Mouse (Mus musculus): ENCODE data around the gene Hilpda.
A peak's percentile ranks its signal among the peaks of the same experiment; 100 is the strongest.

Hilpda gene

DNA sequence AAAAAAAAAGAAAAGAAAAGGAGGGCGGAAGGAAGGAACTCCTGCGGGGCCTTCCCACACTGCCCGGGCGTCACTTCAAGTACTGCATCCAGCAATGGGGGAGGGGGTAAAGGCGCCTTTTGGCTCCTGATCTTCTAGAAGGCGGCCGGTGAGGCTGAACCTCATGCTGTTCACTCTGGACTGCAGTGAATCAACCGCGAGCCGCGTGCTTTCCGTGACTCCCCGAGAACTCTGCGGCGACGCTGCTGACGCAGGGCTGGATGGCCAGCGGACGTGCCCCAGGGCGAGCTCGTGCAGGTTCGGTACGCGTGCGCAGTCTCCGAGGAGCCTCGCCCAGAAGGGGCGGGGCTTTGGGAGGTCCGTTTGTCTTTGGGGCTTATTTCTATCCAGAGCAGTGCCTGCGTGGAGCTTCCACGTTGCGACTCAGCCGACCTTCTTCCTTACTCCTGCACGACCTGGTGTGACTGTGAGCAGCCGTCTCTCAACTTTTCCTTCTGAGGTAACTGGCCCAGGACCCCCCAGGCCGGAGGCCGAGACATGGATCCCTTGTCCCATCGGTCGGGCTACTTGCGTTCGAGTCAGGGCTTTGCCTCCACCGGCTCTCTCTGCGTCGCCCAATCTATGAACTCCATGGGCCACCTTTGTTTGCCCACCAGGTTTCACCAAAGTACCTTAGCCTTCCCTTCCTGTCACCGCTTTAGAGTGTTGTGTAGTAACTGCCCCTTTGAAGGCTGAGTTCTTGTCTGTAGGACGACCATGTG lies at the start of gene Hilpda:
Gene Hilpda, plus strand, starts transcription at position 177 of the 761 bp plus-strand sequence.
- peaks cover 31% of the 10 kb centered on the region for H3K4me1 ChIP-seq (replicated peaks; ENCODE audit: low read depth, low read length)
- peaks cover 11% of the 10 kb centered on the region for H3K27me3 ChIP-seq (ENCODE audit: insufficient read depth, low read length)
- no peak for TF ChIP-seq POU5F1 (IDR thresholded peaks at IDR 0.05; ENCODE audit: borderline replicate concordance, low read length)
- TF ChIP-seq NANOG (IDR thresholded peaks at IDR 0.05; ENCODE audit: borderline replicate concordance, low read length): no peak
- peak within 1 kb of the TSS; percentile 87 for H3K4me3 ChIP-seq (replicated peaks; ENCODE audit: low read length)
- H3K36me3 ChIP-seq (ENCODE audit: insufficient read depth, low read length): peaks cover 26% of the 10 kb centered on the region
- no peaks in the 10 kb centered on the region for H3K9me3 ChIP-seq (ENCODE audit: low read length)

DNA sequence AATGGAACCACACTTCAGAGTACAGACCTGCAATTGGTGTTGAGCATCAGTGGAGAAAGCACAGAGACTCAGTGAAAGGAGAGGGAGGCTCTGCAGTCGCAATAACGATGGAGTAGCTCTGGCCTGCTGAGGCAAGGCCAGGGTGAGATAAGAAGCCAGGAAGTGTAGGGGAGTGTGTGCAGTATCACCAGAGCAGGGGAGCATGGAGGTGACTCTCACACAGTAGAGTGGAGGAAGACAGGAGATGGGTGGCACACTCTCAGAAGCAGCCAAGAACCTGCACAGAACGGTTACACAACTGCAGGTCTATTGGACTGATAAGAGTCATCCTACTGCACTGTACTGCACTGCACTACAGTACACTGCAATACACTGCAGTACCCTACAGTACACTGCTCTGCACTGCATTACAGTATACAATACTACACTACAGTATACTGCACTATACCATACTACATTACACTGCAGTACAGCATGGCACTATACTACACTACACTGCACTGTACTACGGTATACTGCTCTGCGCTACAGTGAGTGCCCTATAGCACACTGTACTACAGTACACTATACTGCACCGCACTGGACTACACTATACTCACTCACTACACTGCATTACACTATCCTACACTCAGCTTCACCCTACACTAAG lies 42.9 kb upstream of the Hilpda start:
- TF ChIP-seq CTCF (conservative IDR thresholded peaks at IDR 0.05; ENCODE audit: low read length) (no peak), NANOG (IDR thresholded peaks at IDR 0.05; ENCODE audit: borderline replicate concordance, low read length) (no peak), POU5F1 (IDR thresholded peaks at IDR 0.05; ENCODE audit: borderline replicate concordance, low read length) (no peak)
- H3K4me3 ChIP-seq (replicated peaks; ENCODE audit: low read length): no peak overlapping the region
- peaks cover 8% of the 10 kb centered on the region for H3K4me1 ChIP-seq (replicated peaks; ENCODE audit: low read depth, low read length)
- H3K27me3 ChIP-seq (ENCODE audit: insufficient read depth, low read length): peaks cover 20% of the 10 kb centered on the region
- H3K9me3 ChIP-seq (ENCODE audit: low read length): no peaks in the 10 kb centered on the region; the same call in 1 of the 2 replicates
- no peaks in the 10 kb centered on the region for H3K36me3 ChIP-seq (ENCODE audit: insufficient read depth, low read length)

DNA sequence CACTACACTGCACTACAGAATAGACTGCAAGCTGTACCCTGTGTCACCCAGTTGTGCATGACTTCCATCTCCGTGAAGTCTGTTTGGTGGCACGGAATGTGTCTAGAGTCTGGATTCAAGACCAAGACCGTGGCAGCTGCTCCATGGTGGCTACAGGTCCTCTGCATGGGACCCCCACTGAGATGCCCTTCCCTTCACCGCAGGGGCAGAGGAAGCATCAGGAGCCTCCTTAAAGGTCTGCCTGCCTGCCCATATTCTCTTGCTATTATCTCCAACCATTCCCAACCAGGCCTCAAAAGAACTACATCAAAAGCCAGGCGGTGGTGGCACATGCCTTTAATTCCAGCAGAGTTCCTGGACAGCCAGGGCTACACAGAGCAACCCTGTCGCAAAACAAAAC lies 41.9 kb upstream of the Hilpda start:
- H3K36me3 ChIP-seq (ENCODE audit: insufficient read depth, low read length): no peaks in the 10 kb centered on the region
- peaks cover 8% of the 10 kb centered on the region for H3K4me1 ChIP-seq (replicated peaks; ENCODE audit: low read depth, low read length)
- H3K27me3 ChIP-seq (ENCODE audit: insufficient read depth, low read length): peaks cover 23% of the 10 kb centered on the region
- H3K4me3 ChIP-seq (replicated peaks; ENCODE audit: low read length): no peak overlapping the region
- TF ChIP-seq POU5F1 (IDR thresholded peaks at IDR 0.05; ENCODE audit: borderline replicate concordance, low read length) (no peak), NANOG (IDR thresholded peaks at IDR 0.05; ENCODE audit: borderline replicate concordance, low read length) (no peak), CTCF (conservative IDR thresholded peaks at IDR 0.05; ENCODE audit: low read length) (no peak)
- H3K9me3 ChIP-seq (ENCODE audit: low read length): no peaks in the 10 kb centered on the region; the same call in 1 of the 2 replicates

DNA sequence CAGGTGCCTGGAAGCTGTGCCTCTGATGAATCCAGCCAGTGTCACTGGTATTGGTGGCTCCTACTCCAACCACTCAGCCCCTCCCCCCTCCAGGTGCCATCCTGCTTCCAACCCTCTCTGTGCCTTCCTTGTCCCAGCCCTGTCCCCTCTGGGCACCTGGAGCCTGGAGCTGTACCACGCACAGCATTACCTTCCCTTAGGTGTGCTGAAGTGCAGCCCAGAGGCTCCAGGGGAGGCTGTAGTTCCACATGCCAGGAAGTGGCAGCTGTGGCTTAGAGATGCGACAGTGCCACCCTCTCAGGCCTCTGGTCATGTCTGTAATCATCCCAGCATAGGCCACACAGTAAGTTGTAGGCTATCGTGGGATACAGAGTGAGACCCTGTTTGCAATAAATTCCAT lies 40.5 kb upstream of the Hilpda start:
- no peaks in the 10 kb centered on the region for H3K36me3 ChIP-seq (ENCODE audit: insufficient read depth, low read length)

DNA sequence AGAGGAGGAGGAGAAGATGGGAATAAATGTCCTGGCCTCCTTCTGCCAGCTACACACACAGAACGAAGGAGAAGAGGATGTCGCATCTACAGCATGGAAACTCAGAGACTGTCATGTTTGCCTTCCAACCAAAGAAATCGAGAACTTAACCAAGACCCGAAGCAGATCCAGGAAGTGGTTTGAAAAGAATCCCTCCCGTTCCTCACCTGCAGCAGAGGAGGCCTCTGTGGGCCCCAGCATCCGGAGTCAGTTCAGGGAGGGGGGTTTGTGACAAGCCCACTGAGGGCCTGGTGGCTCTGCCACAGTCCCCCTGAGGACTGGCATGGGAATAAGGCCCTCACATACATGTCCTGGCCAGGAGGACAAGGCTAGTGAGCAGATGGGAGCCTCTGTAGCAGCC lies 40.0 kb upstream of the Hilpda start:
- Histone ChIP-seq H3K9me3 (ENCODE audit: low read length) (peaks cover 4% of the 10 kb centered on the region), H3K4me1 (replicated peaks; ENCODE audit: low read depth, low read length) (peaks cover 8% of the 10 kb centered on the region), H3K27me3 (ENCODE audit: insufficient read depth, low read length) (peaks cover 20% of the 10 kb centered on the region), H3K36me3 (ENCODE audit: insufficient read depth, low read length) (no peaks in the 10 kb centered on the region), H3K4me3 (replicated peaks; ENCODE audit: low read length) (no peak overlapping the region)
- TF ChIP-seq CTCF (conservative IDR thresholded peaks at IDR 0.05; ENCODE audit: low read length) (no peak), NANOG (IDR thresholded peaks at IDR 0.05; ENCODE audit: borderline replicate concordance, low read length) (no peak), POU5F1 (IDR thresholded peaks at IDR 0.05; ENCODE audit: borderline replicate concordance, low read length) (no peak)

More for the DNA sequence above, 40.5 kb upstream of the Hilpda start:
- Histone ChIP-seq H3K4me1 (replicated peaks; ENCODE audit: low read depth, low read length) (peaks cover 8% of the 10 kb centered on the region), H3K9me3 (ENCODE audit: low read length) (no peaks in the 10 kb centered on the region; the same call in 1 of the 2 replicates), H3K4me3 (replicated peaks; ENCODE audit: low read length) (no peak overlapping the region), H3K27me3 (ENCODE audit: insufficient read depth, low read length) (peaks cover 20% of the 10 kb centered on the region)
- no peak for TF ChIP-seq POU5F1 (IDR thresholded peaks at IDR 0.05; ENCODE audit: borderline replicate concordance, low read length)
- TF ChIP-seq NANOG (IDR thresholded peaks at IDR 0.05; ENCODE audit: borderline replicate concordance, low read length): no peak
- no peak for TF ChIP-seq CTCF (conservative IDR thresholded peaks at IDR 0.05; ENCODE audit: low read length)

DNA sequence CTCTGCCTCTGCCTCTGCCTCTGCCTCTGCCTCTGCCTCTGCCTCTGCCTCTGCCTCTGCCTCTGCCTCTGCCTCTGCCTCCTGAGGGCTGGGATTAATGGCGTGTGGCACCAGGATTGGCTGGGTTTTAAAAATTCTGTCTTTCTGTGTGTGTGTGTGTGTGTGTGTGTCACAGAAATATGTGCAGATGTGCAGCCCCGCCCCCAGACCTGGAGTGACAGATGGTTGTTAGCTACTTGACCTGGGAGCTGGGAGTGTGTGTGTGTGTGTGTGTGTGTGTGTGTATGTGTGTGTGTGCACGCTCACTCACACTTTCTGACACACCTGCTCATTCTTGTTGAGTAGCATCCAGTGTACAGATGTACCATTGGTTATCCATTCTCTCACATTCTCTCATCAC lies 38.6 kb upstream of the Hilpda start:
- no peak for TF ChIP-seq NANOG (IDR thresholded peaks at IDR 0.05; ENCODE audit: borderline replicate concordance, low read length)
- no peak for TF ChIP-seq CTCF (conservative IDR thresholded peaks at IDR 0.05; ENCODE audit: low read length)
- TF ChIP-seq POU5F1 (IDR thresholded peaks at IDR 0.05; ENCODE audit: borderline replicate concordance, low read length): no peak
- Histone ChIP-seq H3K4me3 (replicated peaks; ENCODE audit: low read length) (no peak overlapping the region), H3K27me3 (ENCODE audit: insufficient read depth, low read length) (peaks cover 15% of the 10 kb centered on the region), H3K4me1 (replicated peaks; ENCODE audit: low read depth, low read length) (peaks cover 8% of the 10 kb centered on the region), H3K36me3 (ENCODE audit: insufficient read depth, low read length) (no peaks in the 10 kb centered on the region), H3K9me3 (ENCODE audit: low read length) (peaks cover 6% of the 10 kb centered on the region)

DNA sequence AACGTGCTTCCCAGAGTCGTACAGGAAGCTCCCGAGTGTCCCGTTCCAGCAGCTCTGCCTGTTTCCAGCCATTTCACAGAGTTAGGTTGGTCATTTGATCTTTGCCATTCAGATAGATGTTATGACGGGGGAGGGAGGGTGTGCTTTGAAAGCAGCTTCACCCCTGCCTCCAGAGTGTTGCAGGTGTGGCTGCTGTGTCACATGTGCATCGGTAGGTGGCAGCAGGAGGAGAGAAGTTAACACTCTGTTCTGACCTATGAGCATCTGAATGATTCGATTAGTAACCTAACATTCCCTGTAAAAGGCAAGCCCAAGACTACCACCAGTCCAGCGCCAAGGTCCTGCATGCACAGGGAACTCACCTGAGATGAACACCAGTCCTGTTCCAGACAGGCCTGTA lies 38.0 kb upstream of the Hilpda start:
- H3K4me1 ChIP-seq (replicated peaks; ENCODE audit: low read depth, low read length): peaks cover 8% of the 10 kb centered on the region
- TF ChIP-seq POU5F1 (IDR thresholded peaks at IDR 0.05; ENCODE audit: borderline replicate concordance, low read length) (no peak), NANOG (IDR thresholded peaks at IDR 0.05; ENCODE audit: borderline replicate concordance, low read length) (no peak), CTCF (conservative IDR thresholded peaks at IDR 0.05; ENCODE audit: low read length) (peak; percentile 61)
- H3K4me3 ChIP-seq (replicated peaks; ENCODE audit: low read length): no peak overlapping the region
- H3K27me3 ChIP-seq (ENCODE audit: insufficient read depth, low read length): peaks cover 10% of the 10 kb centered on the region
- H3K36me3 ChIP-seq (ENCODE audit: insufficient read depth, low read length): no peaks in the 10 kb centered on the region
- H3K9me3 ChIP-seq (ENCODE audit: low read length): peaks cover 6% of the 10 kb centered on the region

DNA sequence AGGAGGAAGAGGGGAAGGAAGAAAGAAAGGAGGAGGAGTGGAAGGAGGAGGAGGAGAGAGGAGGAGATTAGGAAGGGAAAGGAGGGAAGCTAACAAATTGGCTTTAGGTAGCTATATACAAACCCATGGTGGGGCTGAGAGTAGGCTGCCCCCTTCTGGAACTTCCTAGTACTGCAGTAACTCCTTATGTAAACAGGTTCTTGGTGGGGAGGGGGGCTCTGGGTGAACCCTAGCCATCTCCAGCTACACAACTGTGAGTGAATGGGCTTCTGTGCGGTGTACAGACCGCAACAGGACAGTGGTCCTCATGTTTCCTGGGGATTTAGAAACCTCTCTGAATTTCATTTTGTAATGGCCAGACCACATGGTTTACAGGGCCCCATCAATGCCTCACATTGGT lies 31.5 kb upstream of the Hilpda start:
- TF ChIP-seq CTCF (conservative IDR thresholded peaks at IDR 0.05; ENCODE audit: low read length) (peak; percentile 84), NANOG (IDR thresholded peaks at IDR 0.05; ENCODE audit: borderline replicate concordance, low read length) (no peak), POU5F1 (IDR thresholded peaks at IDR 0.05; ENCODE audit: borderline replicate concordance, low read length) (no peak)
- H3K27me3 ChIP-seq (ENCODE audit: insufficient read depth, low read length): no peaks in the 10 kb centered on the region
- H3K36me3 ChIP-seq (ENCODE audit: insufficient read depth, low read length): no peaks in the 10 kb centered on the region
- H3K9me3 ChIP-seq (ENCODE audit: low read length): peaks cover 6% of the 10 kb centered on the region; the same call in 1 of the 2 replicates
- H3K4me3 ChIP-seq (replicated peaks; ENCODE audit: low read length): no peak overlapping the region
- peaks cover 36% of the 10 kb centered on the region for H3K4me1 ChIP-seq (replicated peaks; ENCODE audit: low read depth, low read length)

Data from E14TG2a.4 (cell line).